Mouse (Mus musculus): ENCODE data around the gene Tmem44. TPM values are rescaled to one million over a fixed set of nuclear protein-coding genes. Genes with fewer than 3 reads are reported as not detected.

The Tmem44 gene
- polyA plus RNA-seq, 1 experiment, result 1.1 TPM

DNA sequence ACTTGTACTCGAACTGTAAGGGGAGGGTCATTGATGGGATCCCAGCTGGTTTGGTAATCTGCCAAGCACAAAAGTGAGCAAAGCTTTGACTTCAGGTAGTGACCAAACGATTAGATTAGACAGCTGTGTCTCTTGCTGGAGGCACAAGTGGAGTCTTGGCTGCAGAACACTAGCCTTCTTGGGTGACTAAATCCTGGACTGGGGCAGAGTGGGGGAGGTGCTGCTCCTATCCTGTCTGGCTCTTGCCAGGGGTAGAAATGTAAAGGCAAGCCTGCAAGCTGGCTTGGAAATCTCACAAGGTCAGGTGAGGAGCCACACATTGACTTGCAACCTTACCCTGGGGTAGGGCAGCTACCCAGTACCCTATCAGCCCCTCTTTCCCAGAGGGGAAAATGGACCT is 59.9 kb downstream of the Tmem44 start:
- H3K36me3 ChIP-seq (ENCODE audit: control insufficient read depth, insufficient read depth), result no peaks in the 10 kb centered on the region

DNA sequence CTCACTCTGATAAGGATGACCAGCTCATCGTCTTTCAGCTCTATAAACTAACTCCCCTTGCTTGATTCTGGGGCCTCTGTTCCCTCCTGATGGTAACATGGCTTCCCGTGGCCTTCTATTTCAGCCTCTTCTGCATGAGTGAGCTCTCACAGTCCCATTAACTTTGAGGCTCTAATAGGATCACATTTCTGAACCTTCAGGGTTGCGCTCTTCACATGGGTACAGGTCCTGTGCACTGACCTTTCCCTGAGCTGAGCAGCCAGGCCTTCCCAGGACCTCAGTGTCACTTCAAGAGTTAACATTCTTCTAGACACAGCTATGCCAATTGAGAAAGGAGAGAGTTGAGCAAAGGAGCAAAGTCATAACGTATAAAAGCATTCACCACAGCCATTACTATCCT is 60.3 kb downstream of the Tmem44 start:
- H3K36me3 ChIP-seq (ENCODE audit: control insufficient read depth, insufficient read depth), result no peaks in the 10 kb centered on the region
- no peaks in the 10 kb centered on the region for H3K79me3 ChIP-seq (ENCODE audit: low read depth)
- TF ChIP-seq FOSL1 (IDR thresholded peaks at IDR 0.05; ENCODE audit: insufficient read depth, low read length, poor library complexity, severe bottlenecking) (no peak), USF1 (IDR thresholded peaks at IDR 0.05; ENCODE audit: low read depth) (no peak), CEBPB (IDR thresholded peaks at IDR 0.05; ENCODE audit: low read depth) (no peak), MYOD1 (IDR thresholded peaks at IDR 0.05; ENCODE audit: control insufficient read depth, insufficient read length, low read depth) (no peak), CTCF (IDR thresholded peaks at IDR 0.05; ENCODE audit: control insufficient read depth, insufficient read depth, insufficient read length) (no peak), MAX (IDR thresholded peaks at IDR 0.05) (no peak), MYOG (IDR thresholded peaks at IDR 0.05; ENCODE audit: control insufficient read depth, extremely low read depth, insufficient read length) (no peak)
- no peak overlapping the region for H3ac ChIP-seq (ENCODE audit: control insufficient read depth, insufficient read length, low read depth)
- H3K27me3 ChIP-seq (ENCODE audit: control insufficient read depth, insufficient read depth, insufficient read length), result no peaks in the 10 kb centered on the region
- H3K4me3 ChIP-seq (ENCODE audit: insufficient read depth, poor library complexity, severe bottlenecking), result no peak overlapping the region
- no peaks in the 10 kb centered on the region for H3K79me2 ChIP-seq (ENCODE audit: control insufficient read depth, insufficient read depth)

More for the DNA sequence above, 59.9 kb downstream of the Tmem44 start:
- no peak overlapping the region for H3K4me3 ChIP-seq (ENCODE audit: insufficient read depth, poor library complexity, severe bottlenecking)
- TF ChIP-seq USF1 (IDR thresholded peaks at IDR 0.05; ENCODE audit: low read depth) (no peak), CTCF (IDR thresholded peaks at IDR 0.05; ENCODE audit: control insufficient read depth, insufficient read depth, insufficient read length) (no peak), MYOG (IDR thresholded peaks at IDR 0.05; ENCODE audit: control insufficient read depth, extremely low read depth, insufficient read length) (no peak), CEBPB (IDR thresholded peaks at IDR 0.05; ENCODE audit: low read depth) (no peak), MAX (IDR thresholded peaks at IDR 0.05) (no peak), FOSL1 (IDR thresholded peaks at IDR 0.05; ENCODE audit: insufficient read depth, low read length, poor library complexity, severe bottlenecking) (no peak), MYOD1 (IDR thresholded peaks at IDR 0.05; ENCODE audit: control insufficient read depth, insufficient read length, low read depth) (no peak)
- no peaks in the 10 kb centered on the region for H3K79me2 ChIP-seq (ENCODE audit: control insufficient read depth, insufficient read depth)
- H3K79me3 ChIP-seq (ENCODE audit: low read depth), result no peaks in the 10 kb centered on the region
- no peaks in the 10 kb centered on the region for H3K27me3 ChIP-seq (ENCODE audit: control insufficient read depth, insufficient read depth, insufficient read length)
- no peak overlapping the region for H3ac ChIP-seq (ENCODE audit: control insufficient read depth, insufficient read length, low read depth)

DNA sequence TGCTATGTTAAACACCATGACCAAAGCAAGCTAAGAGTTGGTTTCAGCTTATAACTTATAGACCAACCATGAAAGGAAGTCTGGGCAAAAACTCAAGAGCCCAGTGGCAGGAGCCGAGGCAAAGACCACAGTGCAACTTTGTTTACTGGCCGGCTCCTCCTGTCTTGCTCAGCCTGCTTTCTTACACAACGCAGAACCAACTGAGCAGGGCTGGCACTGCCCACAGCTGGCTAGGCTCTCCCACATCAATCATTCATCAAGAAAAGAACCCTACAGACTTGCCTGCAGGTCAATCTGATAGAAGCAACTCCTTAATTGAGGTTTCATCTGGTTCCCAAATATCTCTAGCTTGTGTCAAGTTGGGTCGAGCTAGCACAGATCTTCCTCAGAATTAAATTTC is 61.0 kb downstream of the Tmem44 start:
- no peaks in the 10 kb centered on the region for H3K27me3 ChIP-seq (ENCODE audit: control insufficient read depth, insufficient read depth, insufficient read length)
- TF ChIP-seq MAX (IDR thresholded peaks at IDR 0.05) (no peak), CTCF (IDR thresholded peaks at IDR 0.05; ENCODE audit: control insufficient read depth, insufficient read depth, insufficient read length) (no peak), FOSL1 (IDR thresholded peaks at IDR 0.05; ENCODE audit: insufficient read depth, low read length, poor library complexity, severe bottlenecking) (no peak), MYOG (IDR thresholded peaks at IDR 0.05; ENCODE audit: control insufficient read depth, extremely low read depth, insufficient read length) (no peak), MYOD1 (IDR thresholded peaks at IDR 0.05; ENCODE audit: control insufficient read depth, insufficient read length, low read depth) (no peak), CEBPB (IDR thresholded peaks at IDR 0.05; ENCODE audit: low read depth) (no peak), USF1 (IDR thresholded peaks at IDR 0.05; ENCODE audit: low read depth) (no peak)

DNA sequence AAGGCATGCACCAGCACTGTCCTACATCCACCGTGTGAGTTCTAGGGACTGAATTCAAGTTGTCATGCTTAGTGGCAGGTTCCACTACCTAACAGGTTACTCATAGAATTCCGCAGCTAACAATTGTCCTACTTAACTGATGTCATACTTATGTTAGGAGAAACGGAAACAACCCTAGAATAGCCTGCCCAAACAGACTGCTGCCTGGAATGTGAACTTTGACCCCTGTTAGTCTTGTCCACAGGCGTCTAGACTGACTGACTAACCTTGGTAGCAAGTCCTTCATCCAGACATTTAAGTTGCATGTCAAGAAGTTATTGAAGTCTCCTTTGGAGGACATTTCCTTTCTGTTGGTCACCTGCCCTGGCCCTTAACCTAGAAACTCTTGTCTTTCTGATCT is 64.1 kb downstream of the Tmem44 start:
- no peaks in the 10 kb centered on the region for H3K79me2 ChIP-seq (ENCODE audit: control insufficient read depth, insufficient read depth)
- no peak overlapping the region for H3ac ChIP-seq (ENCODE audit: control insufficient read depth, insufficient read length, low read depth)
- H3K27me3 ChIP-seq (ENCODE audit: control insufficient read depth, insufficient read depth, insufficient read length), result no peaks in the 10 kb centered on the region
- no peaks in the 10 kb centered on the region for H3K36me3 ChIP-seq (ENCODE audit: control insufficient read depth, insufficient read depth)
- H3K79me3 ChIP-seq (ENCODE audit: low read depth), result no peaks in the 10 kb centered on the region
- no peak for TF ChIP-seq MAX (IDR thresholded peaks at IDR 0.05)
- no peak for TF ChIP-seq CEBPB (IDR thresholded peaks at IDR 0.05; ENCODE audit: low read depth)
- no peak for TF ChIP-seq USF1 (IDR thresholded peaks at IDR 0.05; ENCODE audit: low read depth)
- TF ChIP-seq FOSL1 (IDR thresholded peaks at IDR 0.05; ENCODE audit: insufficient read depth, low read length, poor library complexity, severe bottlenecking), result no peak
- TF ChIP-seq MYOG (IDR thresholded peaks at IDR 0.05; ENCODE audit: control insufficient read depth, extremely low read depth, insufficient read length), result no peak
- no peak for TF ChIP-seq CTCF (IDR thresholded peaks at IDR 0.05; ENCODE audit: control insufficient read depth, insufficient read depth, insufficient read length)
- TF ChIP-seq MYOD1 (IDR thresholded peaks at IDR 0.05; ENCODE audit: control insufficient read depth, insufficient read length, low read depth), result no peak
- H3K4me3 ChIP-seq (ENCODE audit: insufficient read depth, poor library complexity, severe bottlenecking), result no peak overlapping the region

More for the DNA sequence above, 61.0 kb downstream of the Tmem44 start:
- H3K79me2 ChIP-seq (ENCODE audit: control insufficient read depth, insufficient read depth), result no peaks in the 10 kb centered on the region
- H3K4me3 ChIP-seq (ENCODE audit: insufficient read depth, poor library complexity, severe bottlenecking), result no peak overlapping the region
- no peaks in the 10 kb centered on the region for H3K79me3 ChIP-seq (ENCODE audit: low read depth)
- H3K36me3 ChIP-seq (ENCODE audit: control insufficient read depth, insufficient read depth), result no peaks in the 10 kb centered on the region
- no peak overlapping the region for H3ac ChIP-seq (ENCODE audit: control insufficient read depth, insufficient read length, low read depth)

DNA sequence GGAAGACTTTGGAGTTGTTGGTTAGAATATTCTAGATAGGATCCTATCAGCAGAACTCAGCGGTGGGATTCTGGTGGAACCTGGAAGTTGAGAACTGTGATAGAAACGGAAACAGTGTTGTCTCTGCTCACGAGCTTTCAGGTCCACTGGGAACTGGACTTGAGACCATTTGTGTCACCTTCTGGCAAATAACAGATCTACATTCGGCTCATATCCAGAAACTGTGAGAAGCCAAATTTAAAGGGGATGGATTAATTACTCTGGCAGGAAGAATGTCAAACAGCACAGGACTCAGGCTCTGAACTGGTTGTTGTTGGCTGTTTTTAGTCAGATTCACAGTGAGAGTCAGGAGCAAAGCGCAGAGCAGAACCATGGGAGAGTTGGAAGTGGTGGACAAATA is 72.9 kb downstream of the Tmem44 start:
- H3K4me3 ChIP-seq (ENCODE audit: insufficient read depth, poor library complexity, severe bottlenecking), result no peak overlapping the region
- no peak overlapping the region for H3ac ChIP-seq (ENCODE audit: control insufficient read depth, insufficient read length, low read depth)
- H3K36me3 ChIP-seq (ENCODE audit: control insufficient read depth, insufficient read depth), result no peaks in the 10 kb centered on the region
- H3K27me3 ChIP-seq (ENCODE audit: control insufficient read depth, insufficient read depth, insufficient read length), result no peaks in the 10 kb centered on the region
- TF ChIP-seq MYOG (IDR thresholded peaks at IDR 0.05; ENCODE audit: control insufficient read depth, extremely low read depth, insufficient read length), result no peak
- TF ChIP-seq MAX (IDR thresholded peaks at IDR 0.05), result no peak
- no peak for TF ChIP-seq USF1 (IDR thresholded peaks at IDR 0.05; ENCODE audit: low read depth)
- no peak for TF ChIP-seq CEBPB (IDR thresholded peaks at IDR 0.05; ENCODE audit: low read depth)
- TF ChIP-seq FOSL1 (IDR thresholded peaks at IDR 0.05; ENCODE audit: insufficient read depth, low read length, poor library complexity, severe bottlenecking), result no peak
- no peak for TF ChIP-seq MYOD1 (IDR thresholded peaks at IDR 0.05; ENCODE audit: control insufficient read depth, insufficient read length, low read depth)
- TF ChIP-seq CTCF (IDR thresholded peaks at IDR 0.05; ENCODE audit: control insufficient read depth, insufficient read depth, insufficient read length), result no peak
- H3K79me3 ChIP-seq (ENCODE audit: low read depth), result no peaks in the 10 kb centered on the region
- H3K79me2 ChIP-seq (ENCODE audit: control insufficient read depth, insufficient read depth), result no peaks in the 10 kb centered on the region

DNA sequence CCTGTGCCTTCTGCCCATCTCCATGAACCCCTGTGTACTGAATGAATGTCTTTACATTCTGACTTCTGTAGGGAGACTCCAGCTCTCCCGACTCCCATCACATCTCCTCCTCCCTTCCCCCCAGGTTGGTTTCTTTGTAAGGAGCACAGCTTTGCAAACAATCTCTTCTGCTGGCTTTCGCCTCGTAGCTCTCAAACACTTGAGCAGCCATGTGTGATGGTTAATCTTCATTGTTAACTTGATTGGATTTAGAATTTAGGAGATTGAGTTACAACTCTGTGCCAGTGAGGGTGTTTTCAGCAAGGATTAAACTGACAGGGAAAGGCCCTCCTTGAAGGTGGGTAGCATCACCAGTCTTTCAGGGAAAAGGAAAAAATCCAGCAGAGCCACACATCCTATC is 73.6 kb downstream of the Tmem44 start:
- TF ChIP-seq USF1 (IDR thresholded peaks at IDR 0.05; ENCODE audit: low read depth) (no peak), MYOG (IDR thresholded peaks at IDR 0.05; ENCODE audit: control insufficient read depth, extremely low read depth, insufficient read length) (no peak), CEBPB (IDR thresholded peaks at IDR 0.05; ENCODE audit: low read depth) (no peak), CTCF (IDR thresholded peaks at IDR 0.05; ENCODE audit: control insufficient read depth, insufficient read depth, insufficient read length) (no peak), MAX (IDR thresholded peaks at IDR 0.05) (no peak), FOSL1 (IDR thresholded peaks at IDR 0.05; ENCODE audit: insufficient read depth, low read length, poor library complexity, severe bottlenecking) (no peak), MYOD1 (IDR thresholded peaks at IDR 0.05; ENCODE audit: control insufficient read depth, insufficient read length, low read depth) (no peak)
- Histone ChIP-seq H3ac (ENCODE audit: control insufficient read depth, insufficient read length, low read depth) (no peak overlapping the region), H3K79me2 (ENCODE audit: control insufficient read depth, insufficient read depth) (no peaks in the 10 kb centered on the region), H3K4me3 (ENCODE audit: insufficient read depth, poor library complexity, severe bottlenecking) (no peak overlapping the region), H3K27me3 (ENCODE audit: control insufficient read depth, insufficient read depth, insufficient read length) (no peaks in the 10 kb centered on the region), H3K79me3 (ENCODE audit: low read depth) (no peaks in the 10 kb centered on the region), H3K36me3 (ENCODE audit: control insufficient read depth, insufficient read depth) (no peaks in the 10 kb centered on the region)
